Mouse (Mus musculus) testis, postnatal 14 days (tissue): ENCODE results near the gene Cdh23.

Source experiments
- DNase-seq: peaks from one replicate; pipeline ENCODE4 v3.0.0; 2021; ENCODE audit warnings: low spot score

Cdh23 gene

GRCm38 (mm10) chr10:60635568-60636295 is 60.6 kb downstream of the Cdh23 start:
- no peak for DNase-seq

- no peak for DNase-seq
Observed at GRCm38 (mm10) chr10:60634391-60634790, 61.9 kb downstream of the Cdh23 start.

- DNase-seq = peak; percentile 65
Observed at GRCm38 (mm10) chr10:60626086-60626485, 70.2 kb downstream of the Cdh23 start.

GRCm38 (mm10) chr10:60625511-60625910 is 70.8 kb downstream of the Cdh23 start:
- DNase-seq = peak; percentile 50

GRCm38 (mm10) chr10:60624945-60625344 is 71.3 kb downstream of the Cdh23 start:
- no peak for DNase-seq

DNA sequence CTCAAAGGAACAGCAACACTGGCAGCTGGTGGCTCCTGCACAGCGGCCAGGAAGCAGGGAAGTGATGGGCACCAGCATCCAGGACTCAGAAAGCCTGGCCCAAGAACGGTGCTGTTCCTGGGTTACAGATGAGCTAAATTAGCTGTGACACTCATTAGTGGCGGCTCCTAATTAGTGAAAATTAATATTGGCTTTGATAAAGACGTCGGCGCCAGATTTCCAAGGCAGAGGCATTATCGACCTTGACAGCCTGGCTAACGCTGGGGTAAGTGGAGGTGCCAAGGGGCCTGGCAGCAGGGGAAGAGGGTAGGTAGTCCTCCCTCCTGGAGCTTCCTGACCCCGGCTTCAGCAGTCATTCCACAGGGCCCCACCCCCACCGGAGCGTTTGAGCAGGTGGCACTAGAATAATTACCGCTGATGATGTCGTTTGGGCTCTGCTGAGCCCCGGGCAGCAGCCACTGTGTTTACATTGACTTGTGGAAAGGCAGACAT is 72.0 kb downstream of the Cdh23 start:
- no peak for DNase-seq

DNA sequence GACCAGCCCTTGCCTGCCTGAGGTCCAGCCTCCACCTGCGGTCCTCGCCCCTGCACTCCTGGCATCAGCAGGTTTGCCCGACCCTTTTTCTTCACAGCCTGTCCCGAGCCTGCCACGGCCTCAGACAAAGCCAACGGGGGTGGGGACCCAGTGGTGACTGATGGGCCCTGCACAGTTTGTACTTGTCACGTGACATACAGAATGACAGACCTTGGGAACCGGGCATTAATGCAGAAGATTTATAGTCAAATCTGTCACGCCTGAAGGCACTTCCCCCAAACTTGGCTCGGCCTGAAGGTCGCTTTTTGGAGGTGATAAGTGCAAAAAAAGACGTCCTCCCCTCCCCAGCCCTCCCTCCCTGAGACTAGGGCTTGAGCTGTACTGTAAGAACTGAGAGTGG is 73.5 kb downstream of the Cdh23 start:
- DNase-seq = peak; percentile 73

DNA sequence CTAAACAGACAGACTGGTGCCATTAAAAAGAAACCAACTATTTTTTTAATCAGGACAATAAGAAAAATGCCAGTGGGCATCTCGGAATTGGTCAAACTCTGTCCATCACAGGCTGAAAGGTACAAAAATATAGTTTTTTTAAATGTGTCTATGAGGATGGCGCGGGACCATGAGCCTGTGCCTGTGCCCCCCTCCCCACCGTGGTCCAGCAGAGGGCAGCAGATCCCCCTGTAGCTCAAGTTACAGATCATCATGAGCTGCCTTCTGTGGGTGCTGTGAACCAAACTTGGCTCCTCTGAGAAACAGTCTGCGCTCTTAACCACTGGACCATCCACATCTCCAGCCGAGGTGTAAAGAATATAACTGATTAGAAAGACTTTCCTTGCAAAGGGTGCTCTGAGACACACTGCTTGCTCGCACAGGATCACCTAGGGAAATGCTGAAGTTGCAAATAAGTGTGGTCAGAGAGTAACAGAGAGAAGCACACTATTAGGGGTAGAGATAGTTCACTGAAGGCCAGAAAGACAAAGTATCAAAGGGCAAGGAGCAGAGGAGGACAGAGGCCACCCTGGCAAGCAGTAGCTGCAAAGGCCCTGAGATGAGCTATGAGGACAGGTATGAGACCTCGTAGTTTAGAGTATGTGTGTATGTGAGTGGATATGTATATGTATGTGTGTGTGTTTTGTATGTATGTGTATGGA is 74.7 kb downstream of the Cdh23 start:
- DNase-seq = no peak

GRCm38 (mm10) chr10:60615898-60616297 is 80.4 kb downstream of the Cdh23 start:
- DNase-seq = no peak

GRCm38 (mm10) chr10:60612893-60613292 is 83.4 kb downstream of the Cdh23 start:
- DNase-seq = peak; percentile 52

- no peak for DNase-seq
Observed at GRCm38 (mm10) chr10:60607166-60607565, 89.1 kb downstream of the Cdh23 start.

- no peak for DNase-seq
Observed at GRCm38 (mm10) chr10:60606661-60607060, 89.6 kb downstream of the Cdh23 start.

DNA sequence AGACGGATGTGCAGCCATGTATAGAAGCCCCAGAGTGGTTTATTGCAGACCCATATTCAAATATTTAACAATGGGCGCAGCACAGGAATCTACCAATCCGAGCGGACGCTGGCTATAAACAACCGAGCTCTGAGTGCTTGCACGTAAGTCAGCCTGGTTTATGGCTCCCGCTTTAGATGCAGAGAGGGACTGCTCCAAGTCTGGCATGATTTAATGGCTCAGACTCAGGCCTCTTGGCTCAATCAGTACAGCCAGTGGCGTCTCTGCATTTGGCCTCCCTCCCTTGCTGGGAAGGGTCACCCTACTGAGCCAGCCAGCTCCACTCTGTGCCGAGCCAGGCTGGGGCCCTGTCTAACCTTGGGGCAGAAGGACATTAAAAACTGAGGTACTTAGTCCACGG is 94.1 kb downstream of the Cdh23 start:
- DNase-seq = no peak

DNA sequence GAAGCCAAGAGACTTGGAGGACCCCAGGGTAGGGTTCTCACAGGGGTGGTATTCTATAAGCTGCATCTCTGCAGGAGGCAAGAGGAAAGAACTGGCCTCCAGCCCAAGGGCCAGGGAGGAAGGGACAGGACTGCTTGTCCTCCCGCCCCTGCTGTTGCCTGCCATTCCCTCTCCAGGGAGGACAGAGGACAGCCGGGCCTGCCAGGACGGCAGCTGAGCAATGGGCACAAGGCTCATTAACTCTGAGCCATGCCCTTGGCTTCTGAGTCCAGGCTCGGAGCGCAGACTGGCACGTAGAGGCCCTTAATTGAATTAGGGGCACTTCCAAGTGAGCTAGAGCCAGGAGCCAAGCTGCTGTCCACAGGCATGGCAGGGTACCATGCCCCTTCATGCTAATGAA is 101.1 kb downstream of the Cdh23 start:
- DNase-seq = no peak

GRCm38 (mm10) chr10:60592881-60593575 is 103.3 kb downstream of the Cdh23 start:
- no peak for DNase-seq

DNA sequence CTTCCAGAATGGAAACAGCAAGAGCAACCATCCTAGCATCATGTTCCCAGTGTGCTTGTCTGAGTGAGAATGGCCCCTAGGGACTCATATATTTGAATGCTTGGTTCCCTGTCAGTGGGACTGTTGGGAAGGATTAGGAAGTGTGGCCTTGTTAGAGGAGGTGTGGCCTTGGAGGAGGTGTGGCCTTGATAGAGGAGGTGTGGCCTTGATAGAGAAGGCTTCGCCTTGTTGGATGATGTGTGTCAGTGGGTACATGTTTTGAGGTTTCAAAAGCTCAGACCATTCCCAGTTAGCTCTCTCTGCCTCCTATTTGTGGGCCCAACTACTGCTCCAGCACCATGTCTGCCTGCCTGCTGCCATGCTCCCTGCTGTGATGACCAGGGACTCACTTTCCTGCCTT is 105.0 kb downstream of the Cdh23 start:
- DNase-seq = no peak

GRCm38 (mm10) chr10:60590241-60590640 is 106.0 kb downstream of the Cdh23 start:
- no peak for DNase-seq

GRCm38 (mm10) chr10:60585691-60586090 is 110.6 kb downstream of the Cdh23 start:
- no peak for DNase-seq

GRCm38 (mm10) chr10:60582956-60583355 is 113.3 kb downstream of the Cdh23 start:
- no peak for DNase-seq

GRCm38 (mm10) chr10:60580666-60581065 is 115.6 kb downstream of the Cdh23 start:
- no peak for DNase-seq

DNA sequence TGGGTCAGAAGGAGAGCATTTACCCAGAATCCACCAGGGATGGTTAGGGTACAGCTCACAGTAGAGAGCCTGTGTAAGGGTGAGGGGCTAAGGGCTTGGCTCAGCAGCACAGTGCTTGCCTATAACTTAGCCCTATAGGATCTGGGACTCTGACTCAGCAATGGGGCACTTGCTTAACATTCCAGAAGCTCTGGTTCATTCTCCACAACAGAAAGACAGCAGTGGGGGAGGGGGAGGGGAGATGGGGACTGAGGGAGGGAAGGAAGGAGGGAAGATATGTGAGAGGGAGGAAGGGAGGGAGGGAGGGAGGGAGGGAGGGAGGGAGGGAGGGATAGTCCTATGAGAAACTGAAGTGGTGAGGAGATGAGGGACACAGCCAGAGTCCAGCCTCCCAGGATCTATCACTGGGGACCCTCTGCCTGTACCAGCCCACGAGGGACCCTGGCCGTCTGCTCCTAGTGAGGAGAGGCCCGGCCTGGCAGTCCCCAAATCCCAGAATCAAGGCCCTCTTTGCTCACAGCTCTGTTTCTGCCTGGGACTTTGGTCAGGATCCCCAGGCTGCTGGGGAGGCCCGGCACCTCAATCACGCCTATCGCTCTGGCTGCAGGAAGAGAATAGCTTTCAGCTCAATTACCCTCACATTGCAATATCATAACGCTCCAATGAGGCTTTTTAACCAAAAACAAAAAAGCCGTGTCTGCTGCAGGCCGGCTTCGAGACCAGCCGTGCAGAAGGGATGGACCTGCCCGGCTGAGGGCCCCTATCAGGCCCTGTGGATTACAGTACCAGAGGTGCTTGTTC is 117.4 kb downstream of the Cdh23 start:
- no peak for DNase-seq
